Mouse (Mus musculus) left cerebral cortex, postnatal 4 days (tissue): ENCODE data around the gene Nmnat3. TPM values are rescaled to one million over a fixed set of nuclear protein-coding genes. Genes with fewer than 3 reads are reported as not detected.
"Not testable (repeated sequence)": the region's sequence is repeated elsewhere in the genome, so short reads cannot be mapped to it uniquely, and the experiment has no call there.

ENCODE experiments used
- DNase-seq: peaks from one replicate; pipeline ENCODE4 v3.0.0-alpha.2; 2022
- intact Hi-C: fragments of 180-260 bp; cut with DNase I; formaldehyde crosslinking; loops from one replicate; pipeline ENCODE4 v1.15.1; 2025
- total RNA-seq, 2 experiments: library from RNA; stranded (reverse); gene quantifications; 2 replicates each; pipeline ENCODE4 v1.2.3; 2021

Nmnat3 gene
- total RNA-seq: 1 to 10 TPM in 1 of 2 experiments, under 1 TPM in 1; 0.52 to 1.0 TPM

- intact Hi-C loops, DNase-seq: not testable (repeated sequence)
Observed at GRCm38 (mm10) chr9:98287135-98287534, at the start of gene Nmnat3. TSS of gene Nmnat3 (plus strand) at chr9:98287435.

GRCm38 (mm10) chr9:98243481-98243880, 43.8 kb upstream of the Nmnat3 start:
- intact Hi-C loops: loop anchor here (10.0 kb wide), 1 partner anchor 209 kb away; the partner anchor contains the start of gene Clstn2
- DNase-seq: peak; percentile 12

- intact Hi-C loops: loop anchor here (10.0 kb wide), 1 partner anchor 209 kb away; the partner anchor contains the start of gene Clstn2
- peak; percentile 89 for DNase-seq
Observed at GRCm38 (mm10) chr9:98244223-98244622, 43.0 kb upstream of the Nmnat3 start.

GRCm38 (mm10) chr9:98245226-98245625, 42.0 kb upstream of the Nmnat3 start:
- intact Hi-C loops: loop anchor here (10.0 kb wide), 1 partner anchor 210 kb away; the partner anchor contains the start of gene Clstn2

GRCm38 (mm10) chr9:98246351-98246750, 40.9 kb upstream of the Nmnat3 start:
- no peak for DNase-seq
- intact Hi-C loops: loop anchor here (10.0 kb wide), 1 partner anchor 212 kb away; the partner anchor contains the start of gene Clstn2

More at GRCm38 (mm10) chr9:98245226-98245625, 42.0 kb upstream of the Nmnat3 start:
- no peak for DNase-seq

- DNase-seq: no peak
Observed at GRCm38 (mm10) chr9:98260210-98260609, 27.0 kb upstream of the Nmnat3 start.

GRCm38 (mm10) chr9:98261461-98262011, 25.7 kb upstream of the Nmnat3 start:
- DNase-seq: no peak
- intact Hi-C loops: no loop called here

More at GRCm38 (mm10) chr9:98260210-98260609, 27.0 kb upstream of the Nmnat3 start:
- intact Hi-C loops: no loop called here

GRCm38 (mm10) chr9:98264916-98265315, 22.3 kb upstream of the Nmnat3 start:
- no peak for DNase-seq
- intact Hi-C loops: no loop called here

GRCm38 (mm10) chr9:98272734-98273133, 14.5 kb upstream of the Nmnat3 start:
- intact Hi-C loops: no loop called here
- no peak for DNase-seq

- intact Hi-C loops: no loop called here
Observed at GRCm38 (mm10) chr9:98275080-98275479, 12.2 kb upstream of the Nmnat3 start.

GRCm38 (mm10) chr9:98280162-98280561, 7.1 kb upstream of the Nmnat3 start:
- no peak for DNase-seq
- intact Hi-C loops: no loop called here

More at GRCm38 (mm10) chr9:98275080-98275479, 12.2 kb upstream of the Nmnat3 start:
- DNase-seq: no peak

GRCm38 (mm10) chr9:98285606-98286301, 1.5 kb upstream of the Nmnat3 start:
- intact Hi-C loops: no loop called here
- peak; percentile 15 for DNase-seq

- intact Hi-C loops: no loop called here
- no peak for DNase-seq
Observed at GRCm38 (mm10) chr9:98289665-98290064, 2.4 kb downstream of the Nmnat3 start.

- no peak for DNase-seq
- intact Hi-C loops: no loop called here
Observed at GRCm38 (mm10) chr9:98290591-98290990, 3.4 kb downstream of the Nmnat3 start.

- peak; percentile 65 for DNase-seq
- intact Hi-C loops: no loop called here
Observed at GRCm38 (mm10) chr9:98296383-98297201, 9.4 kb downstream of the Nmnat3 start.

GRCm38 (mm10) chr9:98297234-98297936, 10.2 kb downstream of the Nmnat3 start:
- DNase-seq: no peak
- intact Hi-C loops: no loop called here

- intact Hi-C loops: no loop called here
- DNase-seq: no peak
Observed at GRCm38 (mm10) chr9:98297937-98298595, 10.8 kb downstream of the Nmnat3 start.

- intact Hi-C loops: no loop called here
- no peak for DNase-seq
Observed at GRCm38 (mm10) chr9:98298761-98299160, 11.5 kb downstream of the Nmnat3 start.

GRCm38 (mm10) chr9:98299235-98299634, 12.0 kb downstream of the Nmnat3 start:
- no peak for DNase-seq
- intact Hi-C loops: no loop called here

GRCm38 (mm10) chr9:98300582-98300981, 13.3 kb downstream of the Nmnat3 start:
- intact Hi-C loops: no loop called here
- no peak for DNase-seq
